Mouse (Mus musculus) kidney, postnatal 0 days (tissue): ENCODE data around the gene Calhm2. TPM values are rescaled to one million over a fixed set of nuclear protein-coding genes. Genes with fewer than 3 reads are reported as not detected.

Source experiments
- ATAC-seq: fragments of 200-750 bp; cut with Nextera tagmentation; replicated peaks from 2 replicates; pipeline ENCODE4 v1.8.0; 2017; ENCODE audit warnings: low read depth, moderate number of reproducible peaks, moderate TSS enrichment, moderate library complexity; ENCODE audit not compliant: low FRiP score
- DNase-seq: peaks from one replicate; pipeline ENCODE4 v3.0.0-alpha.2; 2016; ENCODE audit warnings: low spot score
- H3K27ac ChIP-seq: fragments of 300-500 bp; sonication (generic); 2 replicates; pipeline ENCODE4 v1.5.1; 2014; ENCODE audit warnings: mild to moderate bottlenecking
- H3K27me3 ChIP-seq: fragments of 300-500 bp; sonication (generic); 2 replicates; pipeline ENCODE4 v1.6.1; 2014; ENCODE audit warnings: low read length, mixed read lengths; ENCODE audit not compliant: insufficient read depth
- H3K36me3 ChIP-seq: fragments of 300-500 bp; sonication (generic); 2 replicates; pipeline ENCODE4 v1.6.1; 2014; ENCODE audit warnings: low read length, mixed read lengths; ENCODE audit not compliant: insufficient read depth
- H3K4me1 ChIP-seq: fragments of 300-500 bp; sonication (generic); replicated peaks from 2 replicates; pipeline ENCODE4 v1.6.1; 2014; ENCODE audit warnings: antibody characterized with exemption, low read length, mixed read lengths; ENCODE audit not compliant: insufficient read depth
- H3K4me2 ChIP-seq: fragments of 300-500 bp; sonication (generic); 2 replicates; pipeline ENCODE4 v1.6.1; 2014; ENCODE audit warnings: mild to moderate bottlenecking, low read length, moderate library complexity, mixed read lengths
- H3K4me3 ChIP-seq: fragments of 300-500 bp; sonication (generic); replicated peaks from 2 replicates; pipeline ENCODE4 v1.5.1; 2014; ENCODE audit warnings: low read depth, low read length
- H3K9ac ChIP-seq: fragments of 300-500 bp; sonication (generic); 2 replicates; pipeline ENCODE4 v1.6.1; 2014; ENCODE audit warnings: low read depth, low read length
- H3K9me3 ChIP-seq: fragments of 300-500 bp; sonication (generic); replicated peaks from 2 replicates; pipeline ENCODE4 v1.6.1; 2016; ENCODE audit warnings: low read length, inconsistent platforms, mixed read lengths
- CTCF ChIP-seq: IDR thresholded peaks from 2 replicates; pipeline ENCODE4 v1.5.1; 2016; ENCODE audit warnings: antibody characterized with exemption, low read depth, mild to moderate bottlenecking, moderate library complexity
- WGBS: fragments of 180-500 bp; shearing (Covaris S2); extraction: QIAGEN DNeasy Blood & Tissue Kit; methylation state at CpG from one replicate; pipeline ENCODE4 v1.1.7; 2014; 5-methylcytosine and 5-hydroxymethylcytosine counted together
- polyA plus RNA-seq: library from polyadenylated mRNA; unstranded; fragments of >200 nt; fragmentation: Nextera tagmentation; extraction: Ambion mirVana; gene quantifications from 2 replicates; pipeline ENCODE4 v1.2.1, GENCODE M21; 2015

Calhm2 gene
- polyA plus RNA-seq, 1 experiment from 2014 or later = 5.4 TPM

DNA sequence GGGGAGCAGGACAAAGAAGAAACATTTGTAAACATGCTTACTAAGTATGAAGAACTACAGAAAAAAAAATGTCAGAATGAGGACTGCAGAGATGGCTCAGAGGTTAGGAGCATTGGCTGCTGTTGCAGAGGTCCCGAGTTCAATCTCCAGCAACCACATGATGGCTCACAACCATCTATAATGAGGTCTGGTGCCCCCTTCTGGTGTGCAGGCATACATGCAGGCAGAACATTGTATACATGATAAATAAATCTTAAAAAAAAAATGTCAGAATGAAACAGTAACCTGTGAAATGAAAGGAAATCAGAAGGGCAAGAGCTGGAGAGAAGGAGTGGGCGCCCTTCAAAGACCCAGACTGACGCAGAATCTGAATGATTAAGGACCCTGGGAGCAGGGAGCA lies 72.2 kb downstream of the Calhm2 start:
- H3K4me3 ChIP-seq = no peak overlapping the region
- TF ChIP-seq CTCF = peak; percentile 46
- DNase-seq = no peak
- no peak overlapping the region for H3K9ac ChIP-seq
- no peak for ATAC-seq
- H3K27ac ChIP-seq = no peak overlapping the region
- WGBS = 88% methylated on average over 3 of the region's 3 CpGs
- H3K4me2 ChIP-seq = no peak overlapping the region
- H3K9me3 ChIP-seq = no peaks in the 10 kb centered on the region
- H3K36me3 ChIP-seq = no peaks in the 10 kb centered on the region
- no peaks in the 10 kb centered on the region; the same call in 1 of the 2 replicates for H3K4me1 ChIP-seq
- no peaks in the 10 kb centered on the region for H3K27me3 ChIP-seq

DNA sequence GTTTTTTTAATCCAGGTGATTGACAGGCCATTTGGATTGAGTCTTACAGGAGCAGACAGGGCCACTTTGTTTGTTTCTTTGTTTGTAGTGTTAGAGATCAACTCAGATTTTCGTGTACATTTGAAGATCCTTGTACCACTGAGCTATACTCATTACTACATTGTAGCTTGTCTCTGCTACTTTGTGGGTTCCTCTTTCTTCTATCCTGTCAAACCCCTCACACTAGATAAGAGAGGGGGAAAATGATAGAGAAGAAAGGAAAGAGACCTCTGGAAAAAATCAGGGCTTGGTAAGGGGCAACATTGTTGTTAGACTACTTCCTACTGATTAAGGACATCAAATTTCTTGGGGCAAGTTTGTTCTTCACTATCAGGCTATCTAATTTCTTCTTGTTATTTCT lies 80.4 kb downstream of the Calhm2 start:
- Histone ChIP-seq H3K9me3 (no peaks in the 10 kb centered on the region), H3K27ac (no peak overlapping the region), H3K4me1 (no peaks in the 10 kb centered on the region), H3K4me3 (no peak overlapping the region), H3K27me3 (no peaks in the 10 kb centered on the region), H3K36me3 (no peaks in the 10 kb centered on the region), H3K9ac (no peak overlapping the region), H3K4me2 (no peak overlapping the region)
- 91% methylated on average over 1 of the region's 1 CpGs for WGBS
- TF ChIP-seq CTCF = no peak
- DNase-seq (no peak), ATAC-seq (no peak)

Other genes starting within 250 kb of the Calhm2 start
- 0.05 and 0.24 TPM in 2 replicates for gene Ina, start 123.6 kb downstream of the Calhm2 start, polyA plus RNA-seq
- 68.4 and 87.5 TPM in 2 replicates for gene Nt5c2, start 123.1 kb downstream of the Calhm2 start, polyA plus RNA-seq
- gene Pcgf6, start 87.4 kb downstream of the Calhm2 start, polyA plus RNA-seq = 19.2 and 20.3 TPM in 2 replicates
- gene Taf5, start 70.5 kb downstream of the Calhm2 start, polyA plus RNA-seq = 3.5 and 4.3 TPM in 2 replicates
- gene Usmg5, start 47.6 kb downstream of the Calhm2 start, polyA plus RNA-seq = 2,320 and 2,713 TPM in 2 replicates
- gene Pdcd11, start 47.5 kb downstream of the Calhm2 start, polyA plus RNA-seq = 7.3 TPM in 2 replicates
- not detected in 2 replicates for gene Calhm1, start 6.0 kb upstream of the Calhm2 start, polyA plus RNA-seq
- not detected in 2 replicates for gene Calhm3, start 19.5 kb upstream of the Calhm2 start, polyA plus RNA-seq
- gene Neurl1a, start 40.5 kb upstream of the Calhm2 start, polyA plus RNA-seq = 2.2 and 2.7 TPM in 2 replicates